Mouse (Mus musculus): ENCODE measurements at regions not wholly inside any gene's neighbourhood (a gene's known extent, or its start where the extent isn't known, plus 50 kb on each side); places are given as distances from the start of the nearest gene placed in this dataset.

- no peak for DNase-seq (ENCODE audit: low read depth in 1 of 2, low spot score in 2 of 2)
Observed at GRCm38 (mm10) chr3:144327235-144327760, 122.3 kb upstream of the Lmo4 start.

DNA sequence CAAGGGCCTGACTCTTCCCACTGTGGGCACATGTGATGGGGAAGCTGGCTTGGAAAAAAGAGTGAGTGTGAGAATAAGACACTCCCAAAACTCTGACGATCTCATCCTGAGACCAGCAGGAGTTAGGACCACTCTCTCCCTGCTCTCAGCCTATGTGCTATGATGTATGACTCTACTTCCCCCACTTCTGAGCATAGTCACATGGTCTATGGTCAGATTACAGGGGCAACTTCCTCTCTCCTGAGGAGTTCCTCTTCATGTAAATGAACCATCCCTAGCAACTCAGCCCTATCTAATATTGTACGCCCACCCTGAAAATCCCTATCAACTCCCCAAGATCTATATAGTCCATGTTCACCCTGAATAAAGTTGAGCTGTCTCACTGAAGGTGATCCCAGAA, 120.0 kb upstream of the Lmo4 start:
- DNase-seq (ENCODE audit: low read depth in 1 of 2, low spot score in 2 of 2): no peak

- no peak for DNase-seq (ENCODE audit: low read depth in 1 of 2, low spot score in 2 of 2)
Observed at GRCm38 (mm10) chr3:144323524-144323923, 118.5 kb upstream of the Lmo4 start.

- DNase-seq (ENCODE audit: low read depth in 1 of 2, low spot score in 2 of 2): no peak
Observed at GRCm38 (mm10) chr3:144319468-144320205, 114.6 kb upstream of the Lmo4 start.

- no peak for DNase-seq (ENCODE audit: low read depth in 1 of 2, low spot score in 2 of 2)
Observed at GRCm38 (mm10) chr3:144318761-144319467, 113.9 kb upstream of the Lmo4 start.

DNA sequence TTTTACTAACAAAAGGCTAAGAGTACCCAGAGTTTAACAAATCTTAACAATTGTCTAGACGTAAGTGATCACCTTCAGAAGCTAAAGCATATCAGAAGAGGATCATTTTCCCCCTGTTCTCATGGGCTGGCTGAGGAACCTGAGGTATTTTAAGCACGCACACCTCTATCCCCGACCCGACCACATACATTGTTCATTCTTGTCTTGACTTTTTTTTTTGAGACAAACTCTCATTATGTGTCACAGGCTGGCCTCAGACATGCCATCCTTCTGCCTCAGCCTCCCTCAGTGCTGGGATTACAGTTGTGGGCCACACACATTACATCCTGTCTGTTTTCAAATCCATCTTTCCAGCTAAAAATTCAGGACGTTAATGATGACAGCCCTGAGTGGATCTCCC, 105.7 kb upstream of the Lmo4 start:
- no peak for DNase-seq (ENCODE audit: low read depth in 1 of 2, low spot score in 2 of 2)

DNA sequence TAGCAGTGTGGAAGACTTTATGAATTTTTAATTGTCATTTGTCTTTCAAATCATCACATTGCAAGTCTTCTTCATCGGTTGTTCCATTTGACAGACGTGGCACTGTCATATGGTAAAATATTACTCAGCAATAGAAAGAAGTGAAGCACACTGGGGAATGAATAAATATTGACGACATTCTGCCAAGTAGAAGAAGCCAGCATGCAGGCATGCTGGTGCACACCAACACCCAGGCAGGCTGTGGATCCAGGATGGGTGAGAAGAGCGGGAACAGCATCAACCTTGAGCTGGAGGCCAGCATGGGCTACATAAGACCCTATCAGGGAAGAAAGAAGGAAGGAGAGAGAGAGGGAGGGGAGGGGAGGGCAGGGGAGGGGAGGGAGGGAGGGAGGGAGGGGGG, 103.6 kb upstream of the Lmo4 start:
- DNase-seq (ENCODE audit: low read depth in 1 of 2, low spot score in 2 of 2): no peak

- DNase-seq (ENCODE audit: low read depth in 1 of 2, low spot score in 2 of 2): no peak
Observed at GRCm38 (mm10) chr3:144307557-144307956, 102.5 kb upstream of the Lmo4 start.

- DNase-seq (ENCODE audit: low read depth in 1 of 2, low spot score in 2 of 2): no peak
Observed at GRCm38 (mm10) chr3:144305456-144305855, 100.4 kb upstream of the Lmo4 start.

DNA sequence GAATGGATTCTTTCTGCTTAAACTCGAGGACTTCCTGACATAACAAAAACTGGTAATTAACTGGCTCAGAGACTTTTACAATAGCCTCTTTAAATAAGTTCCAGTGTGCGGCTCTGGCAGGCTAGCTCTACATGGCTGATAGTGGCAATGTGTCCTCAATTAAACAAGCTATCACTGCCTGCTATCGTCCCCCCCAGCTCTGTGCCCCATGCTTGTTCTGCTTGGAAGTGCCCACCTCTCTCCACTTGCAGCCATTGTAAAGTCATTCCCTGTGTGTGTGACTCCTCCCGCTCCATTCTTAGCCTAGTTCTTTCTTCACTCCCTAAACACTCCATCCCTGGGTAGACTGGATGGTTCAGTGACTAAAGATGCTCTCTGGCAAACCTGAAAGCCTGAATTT, 99.9 kb upstream of the Lmo4 start:
- DNase-seq (ENCODE audit: low read depth in 1 of 2, low spot score in 2 of 2): no peak

GRCm38 (mm10) chr3:144302626-144303025, 97.6 kb upstream of the Lmo4 start:
- no peak for DNase-seq (ENCODE audit: low read depth in 1 of 2, low spot score in 2 of 2)

GRCm38 (mm10) chr3:144301068-144301467, 96.0 kb upstream of the Lmo4 start:
- DNase-seq (ENCODE audit: low read depth in 1 of 2, low spot score in 2 of 2): no peak

- DNase-seq (ENCODE audit: low read depth in 1 of 2, low spot score in 2 of 2): no peak
Observed at GRCm38 (mm10) chr3:144299239-144299638, 94.2 kb upstream of the Lmo4 start.

- no peak for DNase-seq (ENCODE audit: low read depth in 1 of 2, low spot score in 2 of 2)
Observed at GRCm38 (mm10) chr3:144289489-144289888, 84.5 kb upstream of the Lmo4 start.

- no peak for DNase-seq (ENCODE audit: low read depth in 1 of 2, low spot score in 2 of 2)
Observed at GRCm38 (mm10) chr3:144286100-144286499, 81.1 kb upstream of the Lmo4 start.

GRCm38 (mm10) chr3:144284326-144284725, 79.3 kb upstream of the Lmo4 start:
- DNase-seq (ENCODE audit: low read depth in 1 of 2, low spot score in 2 of 2): no peak

GRCm38 (mm10) chr3:144273115-144273514, 68.1 kb upstream of the Lmo4 start:
- no peak for DNase-seq (ENCODE audit: low read depth in 1 of 2, low spot score in 2 of 2)

DNA sequence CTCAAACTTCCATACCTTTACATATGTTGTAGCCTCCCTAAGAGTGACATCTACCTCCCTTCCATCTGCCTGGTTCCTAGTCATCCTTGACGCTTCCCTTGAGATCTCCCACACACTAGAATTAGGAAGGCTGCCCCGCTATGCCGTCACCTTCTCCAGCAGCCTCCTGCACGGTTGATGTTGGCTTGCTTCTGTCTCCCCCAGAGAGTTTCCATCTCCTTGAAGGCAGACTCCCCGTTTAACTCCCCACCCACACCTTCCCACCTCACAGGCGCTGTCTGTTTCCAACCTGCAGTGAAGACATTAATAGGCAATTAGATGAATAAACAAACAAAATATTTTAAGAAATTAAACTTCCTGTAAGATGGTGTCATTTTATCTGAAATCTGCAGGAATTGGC, 65.2 kb upstream of the Lmo4 start:
- DNase-seq (ENCODE audit: low read depth in 1 of 2, low spot score in 2 of 2): no peak

DNA sequence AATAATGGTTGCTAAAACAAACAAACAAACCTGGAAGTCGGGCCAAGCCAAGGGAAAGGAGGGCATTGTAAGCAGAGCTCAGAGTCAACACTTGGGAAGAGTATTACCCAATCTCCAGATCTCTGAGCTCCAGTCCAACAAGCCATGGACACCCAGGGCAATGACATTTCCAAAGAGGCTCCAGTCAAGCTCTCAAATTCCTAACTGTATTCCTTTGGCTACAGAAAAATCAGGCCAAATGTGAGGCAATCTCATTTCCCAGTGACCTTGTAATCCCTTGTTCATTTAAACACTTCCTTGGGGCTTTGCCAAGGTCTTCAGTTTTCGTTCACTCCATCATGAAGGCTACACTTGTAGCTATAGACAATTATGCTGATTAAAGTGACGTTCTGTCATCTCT, 59.5 kb upstream of the Lmo4 start:
- no peak for DNase-seq (ENCODE audit: low read depth in 1 of 2, low spot score in 2 of 2)

- DNase-seq (ENCODE audit: low read depth in 1 of 2, low spot score in 2 of 2): no peak
Observed at GRCm38 (mm10) chr3:144260886-144261285, 55.9 kb upstream of the Lmo4 start.

GRCm38 (mm10) chr3:144257714-144258517, 52.9 kb upstream of the Lmo4 start:
- no peak for DNase-seq (ENCODE audit: low read depth in 1 of 2, low spot score in 2 of 2)

- no peak for DNase-seq (ENCODE audit: low read depth in 1 of 2, low spot score in 2 of 2)
Observed at GRCm38 (mm10) chr3:144257196-144257595, 52.2 kb upstream of the Lmo4 start.

Measured in monocyte, adult 2 months (primary cell).